Mouse (Mus musculus): ENCODE measurements around the gene Meis3. TPM values are rescaled to one million over a fixed set of nuclear protein-coding genes. Genes with fewer than 3 reads are reported as not detected.
A peak's percentile ranks its signal among the peaks of the same experiment; 100 is the strongest.

Gene Meis3
- polyA plus RNA-seq, 1 experiment from 2014 or later = 18.2 TPM

DNA sequence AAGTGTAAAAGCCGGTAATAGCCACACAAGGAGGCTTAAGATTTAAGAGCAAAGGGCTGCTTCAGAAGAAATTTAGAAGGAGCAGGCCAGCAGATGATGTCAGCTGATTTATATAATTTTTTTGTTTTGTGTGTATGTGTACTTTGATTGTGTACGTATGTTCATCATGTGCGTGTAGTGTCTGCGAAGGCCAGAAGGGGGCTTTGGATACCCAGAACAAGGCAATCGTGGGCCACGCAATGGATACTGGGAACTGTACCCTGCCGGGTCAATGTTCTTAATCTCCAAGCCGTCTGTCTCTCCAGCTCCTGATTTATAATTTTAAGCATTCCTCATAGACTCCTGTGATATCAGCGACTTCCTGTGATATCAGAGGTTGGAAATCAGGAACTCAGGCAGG is 13.6 kb upstream of the Meis3 start:
- Histone ChIP-seq H3K9me3 (replicated peaks) (peaks cover 3% of the 10 kb centered on the region), H3K4me2 (no peak overlapping the region), H3K4me3 (no peak overlapping the region), H3K27ac (ENCODE audit: poor library complexity, severe bottlenecking) (no peak overlapping the region), H3K27me3 (replicated peaks) (peaks cover 28% of the 10 kb centered on the region), H3K4me1 (replicated peaks) (peaks cover 11% of the 10 kb centered on the region), H3K36me3 (no peaks in the 10 kb centered on the region), H3K9ac (no peak overlapping the region)
- 81% methylated on average over 9 of the region's 9 CpGs for WGBS
- ATAC-seq (ENCODE audit: insufficient number of reproducible peaks, low FRiP score) = no peak

DNA sequence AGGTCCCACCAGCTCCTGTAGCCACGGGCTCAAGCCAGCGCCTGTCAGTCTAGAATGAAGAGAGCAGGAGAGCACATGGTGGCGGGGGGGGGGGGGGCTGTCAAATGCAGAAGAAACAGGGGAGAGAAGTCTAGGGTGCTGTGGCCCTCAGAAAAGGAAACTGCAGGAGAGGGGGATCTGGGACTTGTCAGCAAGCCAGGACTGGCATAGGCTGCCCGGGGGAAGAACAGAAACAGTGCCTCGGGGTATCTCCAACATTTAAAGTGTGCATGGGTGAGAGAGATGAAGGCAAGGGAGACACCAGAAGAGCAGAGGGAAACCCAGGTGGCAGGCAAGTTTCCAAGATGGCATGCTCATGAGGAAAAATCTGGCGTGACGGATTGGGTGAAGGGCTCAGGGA is 12.9 kb upstream of the Meis3 start:
- H3K9ac ChIP-seq = no peak overlapping the region
- no peaks in the 10 kb centered on the region for H3K36me3 ChIP-seq
- no peak overlapping the region for H3K27ac ChIP-seq (ENCODE audit: poor library complexity, severe bottlenecking)
- ATAC-seq (ENCODE audit: insufficient number of reproducible peaks, low FRiP score) = no peak
- H3K4me1 ChIP-seq (replicated peaks) = 0 out of 2 replicates have a peak, but pooled peaks cover 7% of the 10 kb centered on the region
- peaks cover 28% of the 10 kb centered on the region for H3K27me3 ChIP-seq (replicated peaks)
- H3K4me2 ChIP-seq = no peak overlapping the region
- H3K4me3 ChIP-seq = no peak overlapping the region
- H3K9me3 ChIP-seq (replicated peaks) = peaks cover 3% of the 10 kb centered on the region
- 62% methylated on average over 7 of the region's 7 CpGs for WGBS

DNA sequence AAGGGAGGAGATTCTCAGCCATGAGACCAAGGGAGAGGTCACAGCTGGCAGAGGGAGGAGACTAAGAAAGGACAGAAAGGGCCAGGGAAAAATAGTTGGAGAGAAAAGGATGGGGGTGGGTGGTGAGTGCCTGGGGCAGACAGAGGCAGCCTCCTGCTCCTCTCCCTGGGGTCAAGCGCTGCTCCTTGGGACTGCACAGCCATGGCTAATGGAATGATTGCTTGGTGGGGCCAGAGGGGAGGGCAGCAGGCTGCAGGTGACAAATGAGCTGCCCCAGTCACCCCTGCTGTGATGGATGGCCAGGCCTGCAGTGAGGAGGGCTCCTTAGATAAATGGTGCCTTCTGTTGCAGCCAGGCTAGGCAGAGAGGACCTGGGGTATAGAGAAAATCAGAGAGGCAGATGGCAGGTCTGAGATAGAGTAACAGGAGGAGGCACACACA is 2.7 kb upstream of the Meis3 start:
- Histone ChIP-seq H3K27ac (ENCODE audit: poor library complexity, severe bottlenecking) (no peak overlapping the region), H3K4me1 (replicated peaks) (peaks cover 31% of the 10 kb centered on the region), H3K27me3 (replicated peaks) (0 out of 2 replicates have a peak, but pooled peaks cover 6% of the 10 kb centered on the region), H3K9ac (no peak overlapping the region), H3K9me3 (replicated peaks) (peaks cover 9% of the 10 kb centered on the region), H3K4me2 (no peak overlapping the region), H3K36me3 (no peaks in the 10 kb centered on the region), H3K4me3 (no peak overlapping the region)
- WGBS = 0% methylated on average over 1 of the region's 1 CpGs
- no peak for ATAC-seq (ENCODE audit: insufficient number of reproducible peaks, low FRiP score)

DNA sequence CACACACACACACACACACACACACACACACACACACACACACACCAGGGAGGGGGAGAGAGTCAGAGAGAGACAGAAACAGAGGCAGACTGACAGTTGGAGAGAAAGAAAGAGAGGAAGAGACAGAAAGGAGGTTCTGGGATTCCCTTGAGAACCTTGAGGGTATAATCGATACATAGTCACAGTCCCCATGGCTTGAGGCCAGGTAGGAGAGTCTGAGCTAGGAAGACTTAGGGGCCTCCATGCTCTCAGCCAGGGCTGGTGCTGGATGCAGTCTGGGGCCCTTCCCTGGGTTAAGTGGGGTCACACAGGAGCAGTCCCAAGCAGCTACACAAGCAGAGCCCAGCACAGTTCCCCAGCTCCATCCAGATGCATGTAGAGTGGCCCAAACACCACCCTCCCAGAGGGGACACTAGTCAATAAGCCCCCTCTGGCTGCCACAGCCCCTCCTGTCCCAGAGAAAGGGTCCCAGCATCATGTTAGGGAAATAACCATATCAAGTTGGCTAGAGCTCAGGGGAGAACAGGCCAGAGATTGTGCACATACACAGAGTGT is 2.2 kb upstream of the Meis3 start:
- 0 out of 2 replicates have a peak, but pooled peaks cover 8% of the 10 kb centered on the region for H3K27me3 ChIP-seq (replicated peaks)
- H3K4me3 ChIP-seq = no peak overlapping the region
- no peaks in the 10 kb centered on the region for H3K36me3 ChIP-seq
- WGBS = 47% methylated on average over 1 of the region's 1 CpGs
- H3K4me1 ChIP-seq (replicated peaks) = peaks cover 31% of the 10 kb centered on the region
- H3K9me3 ChIP-seq (replicated peaks) = peaks cover 5% of the 10 kb centered on the region
- no peak overlapping the region for H3K4me2 ChIP-seq
- no peak overlapping the region for H3K27ac ChIP-seq (ENCODE audit: poor library complexity, severe bottlenecking)
- no peak for ATAC-seq (ENCODE audit: insufficient number of reproducible peaks, low FRiP score)
- H3K9ac ChIP-seq = no peak overlapping the region

DNA sequence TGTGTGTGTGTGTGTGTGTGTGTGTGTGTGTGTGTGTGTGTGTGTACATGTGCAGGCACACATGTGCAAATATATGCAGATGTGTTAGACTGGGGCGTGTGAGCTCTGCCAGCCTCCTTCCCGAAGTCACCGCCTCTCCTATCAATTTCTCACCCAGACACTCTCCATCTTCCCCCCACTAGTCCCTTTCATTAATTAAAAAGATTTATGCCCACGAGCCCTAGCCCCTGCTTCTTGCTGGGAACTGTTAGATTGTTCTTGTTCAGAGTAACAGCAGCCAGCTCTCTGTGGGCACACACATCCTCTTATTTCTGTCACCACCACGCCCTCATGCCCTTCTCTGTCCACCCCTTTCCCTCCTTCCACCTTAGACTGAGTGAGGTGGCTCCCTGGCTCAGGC is 1.7 kb upstream of the Meis3 start:
- H3K27me3 ChIP-seq (replicated peaks) = 0 out of 2 replicates have a peak, but pooled peaks cover 8% of the 10 kb centered on the region
- ATAC-seq (ENCODE audit: insufficient number of reproducible peaks, low FRiP score) = no peak

DNA sequence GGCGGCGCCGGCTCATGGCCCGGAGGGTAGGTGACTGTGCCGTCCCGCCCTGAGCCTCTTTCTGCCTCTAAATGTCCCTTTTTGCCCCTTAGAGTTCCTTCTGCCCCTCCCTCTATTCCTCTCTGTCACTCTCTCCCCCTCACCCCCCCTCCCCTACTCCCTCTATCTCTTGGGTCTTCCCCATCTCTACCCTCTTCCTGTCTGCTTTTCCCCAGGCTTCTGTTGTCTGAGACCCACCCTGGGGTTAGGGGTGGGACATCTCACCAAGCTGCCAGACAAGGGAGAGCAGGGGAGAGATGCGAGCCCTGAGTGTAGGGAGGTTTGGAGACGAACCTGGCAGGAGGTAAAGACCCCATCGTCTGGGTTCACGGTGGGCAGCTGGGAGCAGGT is 647 bp downstream of the Meis3 start:
- H3K4me3 ChIP-seq = peak overlapping the region; percentile 78
- H3K4me1 ChIP-seq (replicated peaks) = peaks cover 31% of the 10 kb centered on the region
- WGBS = 0% methylated on average over 10 of the region's 10 CpGs
- H3K36me3 ChIP-seq = peaks cover 16% of the 10 kb centered on the region
- H3K4me2 ChIP-seq = peak overlapping the region; percentile 95
- no peak overlapping the region for H3K27ac ChIP-seq (ENCODE audit: poor library complexity, severe bottlenecking)
- H3K27me3 ChIP-seq (replicated peaks) = 0 out of 2 replicates have a peak, but pooled peaks cover 8% of the 10 kb centered on the region
- no peaks in the 10 kb centered on the region for H3K9me3 ChIP-seq (replicated peaks)
- ATAC-seq (ENCODE audit: insufficient number of reproducible peaks, low FRiP score) = no peak; the same call in none of the 2 replicates
- peak overlapping the region; percentile 81 for H3K9ac ChIP-seq

More for the DNA sequence above, 1.7 kb upstream of the Meis3 start:
- Histone ChIP-seq H3K4me1 (replicated peaks) (peaks cover 31% of the 10 kb centered on the region), H3K9ac (no peak overlapping the region), H3K36me3 (no peaks in the 10 kb centered on the region), H3K27ac (ENCODE audit: poor library complexity, severe bottlenecking) (no peak overlapping the region), H3K4me2 (no peak overlapping the region), H3K4me3 (no peak overlapping the region), H3K9me3 (replicated peaks) (peaks cover under 1% of the 10 kb centered on the region)
- 67% methylated on average over 5 of the region's 5 CpGs for WGBS

DNA sequence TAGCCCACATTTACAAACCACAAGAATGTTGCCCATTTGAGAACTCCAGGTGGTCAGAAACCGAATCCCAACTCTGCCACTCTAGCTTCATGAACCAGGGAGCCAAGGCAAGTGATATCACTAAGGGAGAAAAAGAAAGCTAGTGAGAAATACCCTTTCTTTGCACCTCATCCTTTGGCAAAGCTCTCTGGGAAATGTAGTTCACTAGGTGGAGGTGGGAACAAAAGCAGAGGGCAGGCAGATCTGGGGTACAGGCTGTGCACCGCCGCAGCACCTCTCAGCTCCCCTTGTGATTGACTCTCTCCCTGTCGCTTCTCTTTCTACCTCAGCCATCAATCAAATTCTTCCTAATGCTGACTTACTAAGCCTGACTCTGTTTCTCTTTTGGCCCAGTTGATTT is 3.2 kb downstream of the Meis3 start:
- Histone ChIP-seq H3K4me1 (replicated peaks) (peaks cover 21% of the 10 kb centered on the region), H3K27me3 (replicated peaks) (0 out of 2 replicates have a peak, but pooled peaks cover 3% of the 10 kb centered on the region), H3K9ac (no peak overlapping the region), H3K4me2 (no peak overlapping the region), H3K27ac (ENCODE audit: poor library complexity, severe bottlenecking) (no peak overlapping the region), H3K36me3 (peaks cover 19% of the 10 kb centered on the region), H3K4me3 (no peak overlapping the region), H3K9me3 (replicated peaks) (no peaks in the 10 kb centered on the region)
- 68% methylated on average over 4 of the region's 4 CpGs for WGBS
- ATAC-seq (ENCODE audit: insufficient number of reproducible peaks, low FRiP score) = no peak

DNA sequence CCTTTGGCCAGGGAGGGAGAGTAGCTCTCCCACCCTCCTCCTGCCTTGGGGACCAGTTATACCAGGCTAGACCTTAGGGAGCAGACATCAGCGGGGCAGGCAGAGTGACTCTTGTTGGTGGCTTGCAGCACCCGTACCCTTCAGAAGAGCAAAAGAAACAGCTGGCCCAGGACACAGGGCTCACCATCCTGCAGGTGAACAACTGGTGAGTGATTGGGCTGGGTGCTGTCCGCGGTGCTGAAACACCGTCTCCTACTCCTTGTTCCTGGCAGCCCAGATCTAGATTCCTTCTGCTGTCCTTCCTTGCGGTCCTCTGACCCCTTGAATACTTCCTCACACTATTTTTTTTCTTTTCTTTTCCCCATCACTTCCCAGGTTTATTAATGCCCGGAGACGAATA is 8.8 kb downstream of the Meis3 start:
- 16% methylated on average over 8 of the region's 8 CpGs for WGBS

DNA sequence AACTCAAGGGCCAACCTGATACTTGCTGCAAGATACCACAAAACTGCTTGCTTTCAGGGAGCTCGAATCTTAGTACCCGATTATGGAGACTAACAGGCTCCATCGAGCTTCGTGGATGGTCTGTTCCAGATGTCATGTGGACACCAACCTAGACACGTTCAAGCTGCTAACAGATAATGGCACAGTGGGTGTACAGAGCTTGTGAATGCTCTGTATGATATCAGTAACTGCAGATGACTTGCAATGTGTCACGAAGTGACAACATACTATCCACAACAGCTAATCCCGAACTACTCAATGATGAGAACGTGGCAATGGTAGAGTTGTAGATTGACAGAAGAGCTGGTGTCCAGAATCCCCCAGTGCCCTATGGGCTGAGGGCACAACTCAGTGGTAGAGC is 12.6 kb downstream of the Meis3 start:
- Histone ChIP-seq H3K4me2 (no peak overlapping the region), H3K9ac (no peak overlapping the region), H3K27ac (ENCODE audit: poor library complexity, severe bottlenecking) (no peak overlapping the region), H3K27me3 (replicated peaks) (peaks cover 23% of the 10 kb centered on the region), H3K4me3 (no peak overlapping the region), H3K4me1 (replicated peaks) (peaks cover 5% of the 10 kb centered on the region; the same call in 1 of the 2 replicates), H3K9me3 (replicated peaks) (no peaks in the 10 kb centered on the region), H3K36me3 (peaks cover 11% of the 10 kb centered on the region)
- ATAC-seq (ENCODE audit: insufficient number of reproducible peaks, low FRiP score) = no peak
- WGBS = 68% methylated on average over 8 of the region's 8 CpGs

More for the DNA sequence above, 8.8 kb downstream of the Meis3 start:
- Histone ChIP-seq H3K4me3 (no peak overlapping the region), H3K4me1 (replicated peaks) (no peaks in the 10 kb centered on the region), H3K9ac (no peak overlapping the region), H3K9me3 (replicated peaks) (no peaks in the 10 kb centered on the region), H3K27me3 (replicated peaks) (peaks cover 8% of the 10 kb centered on the region; the same call in 1 of the 2 replicates), H3K4me2 (no peak overlapping the region), H3K27ac (ENCODE audit: poor library complexity, severe bottlenecking) (no peak overlapping the region), H3K36me3 (peaks cover 27% of the 10 kb centered on the region)
- ATAC-seq (ENCODE audit: insufficient number of reproducible peaks, low FRiP score) = no peak

DNA sequence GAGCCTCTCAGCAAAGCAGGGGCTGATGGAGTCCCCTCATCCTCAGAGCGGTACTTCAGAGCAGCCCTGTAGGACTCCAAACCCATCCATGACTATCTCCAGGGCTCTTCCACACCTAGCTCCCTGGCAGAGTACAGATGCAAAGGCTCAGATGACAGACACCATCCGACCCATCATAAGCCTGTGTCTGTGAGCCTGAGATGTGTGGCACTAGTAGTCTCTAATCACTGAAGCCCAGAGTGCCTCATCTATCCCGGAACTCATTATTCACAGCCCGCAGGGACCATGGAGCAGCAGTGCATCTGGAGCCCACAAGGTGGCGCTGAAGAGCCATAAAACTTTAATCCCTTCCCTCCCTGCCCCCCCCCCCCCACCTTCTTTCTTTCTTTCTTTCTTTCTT is 17.4 kb downstream of the Meis3 start:
- Histone ChIP-seq H3K4me3 (no peak overlapping the region), H3K36me3 (peaks cover 11% of the 10 kb centered on the region), H3K4me1 (replicated peaks) (peaks cover 5% of the 10 kb centered on the region; the same call in 1 of the 2 replicates), H3K27ac (ENCODE audit: poor library complexity, severe bottlenecking) (no peak overlapping the region), H3K9me3 (replicated peaks) (no peaks in the 10 kb centered on the region), H3K4me2 (no peak overlapping the region), H3K27me3 (replicated peaks) (peaks cover 23% of the 10 kb centered on the region), H3K9ac (no peak overlapping the region)
- 20% methylated on average over 5 of the region's 5 CpGs for WGBS
- ATAC-seq (ENCODE audit: insufficient number of reproducible peaks, low FRiP score) = no peak

DNA sequence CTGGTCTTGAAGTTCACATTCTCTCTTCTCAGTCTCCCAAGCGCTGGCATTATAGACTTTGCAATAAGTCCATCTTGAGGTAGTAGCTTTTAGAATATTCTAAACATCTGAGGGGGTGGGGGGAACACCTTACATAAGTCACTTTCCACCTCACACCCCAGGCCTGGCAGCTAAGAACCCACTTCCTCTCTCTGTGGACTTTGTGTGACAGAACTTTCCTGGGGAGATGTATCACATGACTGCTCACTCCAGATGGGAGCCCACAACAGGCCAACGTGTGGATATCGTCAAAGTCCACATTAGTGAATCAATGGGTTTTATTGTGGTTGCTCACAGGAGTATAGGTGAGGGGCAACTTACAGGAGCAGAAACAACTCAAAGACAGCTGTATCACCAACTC is 18.8 kb downstream of the Meis3 start:
- Histone ChIP-seq H3K36me3 (peaks cover 24% of the 10 kb centered on the region), H3K4me3 (no peak overlapping the region), H3K4me2 (no peak overlapping the region), H3K9me3 (replicated peaks) (no peaks in the 10 kb centered on the region), H3K27ac (ENCODE audit: poor library complexity, severe bottlenecking) (no peak overlapping the region), H3K9ac (no peak overlapping the region), H3K4me1 (replicated peaks) (peaks cover 5% of the 10 kb centered on the region; the same call in 1 of the 2 replicates), H3K27me3 (replicated peaks) (peaks cover 15% of the 10 kb centered on the region)
- WGBS = 54% methylated on average over 3 of the region's 3 CpGs
- ATAC-seq (ENCODE audit: insufficient number of reproducible peaks, low FRiP score) = no peak

DNA sequence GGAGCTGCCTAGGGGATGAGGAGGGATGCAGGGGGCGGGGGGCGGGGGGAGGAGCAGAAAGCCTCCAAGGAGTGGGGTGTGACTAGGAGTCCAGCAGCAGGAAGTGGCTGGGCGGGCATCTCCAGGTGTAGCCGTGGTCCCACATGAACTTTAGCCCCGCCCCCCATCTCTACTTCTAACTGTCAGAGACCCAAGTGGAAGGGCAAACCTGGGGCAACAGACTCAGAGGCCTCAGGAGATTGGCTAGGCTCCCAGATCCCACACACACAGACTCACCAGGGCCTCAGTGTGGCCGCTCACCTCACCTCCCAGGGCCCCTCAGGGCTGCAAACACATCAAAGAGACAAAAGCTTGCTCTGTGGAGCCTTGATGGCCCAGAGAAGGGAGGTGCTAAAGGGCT is 21.7 kb downstream of the Meis3 start:
- no peak for ATAC-seq (ENCODE audit: insufficient number of reproducible peaks, low FRiP score)
- Histone ChIP-seq H3K4me1 (replicated peaks) (no peaks in the 10 kb centered on the region), H3K27ac (ENCODE audit: poor library complexity, severe bottlenecking) (no peak overlapping the region), H3K4me3 (no peak overlapping the region), H3K36me3 (peaks cover 54% of the 10 kb centered on the region), H3K9ac (no peak overlapping the region), H3K9me3 (replicated peaks) (no peaks in the 10 kb centered on the region), H3K4me2 (no peak overlapping the region), H3K27me3 (replicated peaks) (peaks cover 3% of the 10 kb centered on the region; the same call in 1 of the 2 replicates)
- 63% methylated on average over 6 of the region's 6 CpGs for WGBS

All from heart, embryonic 12.5 days (tissue).